Mouse (Mus musculus): ENCODE results near the gene Fbxo7. TPM values are rescaled to one million over a fixed set of nuclear protein-coding genes. Genes with fewer than 3 reads are reported as not detected.
A peak's percentile ranks its signal among the peaks of the same experiment; 100 is the strongest.

The Fbxo7 gene
- 24.0 and 31.9 TPM in 2 replicates for polyA plus RNA-seq (2015; fragmentation: Nextera tagmentation; extraction: Ambion mirVana)

- Histone ChIP-seq H3K9ac (replicated peaks) (peak within 1 kb of the TSS; percentile 91), H3K4me1 (peaks cover 14% of the 10 kb centered on the region), H3K4me2 (peak within 1 kb of the TSS; percentile 86), H3K27me3 (replicated peaks) (no peaks in the 10 kb centered on the region), H3K4me3 (replicated peaks) (peak within 1 kb of the TSS; percentile 95), H3K9me3 (replicated peaks) (no peaks in the 10 kb centered on the region), H3K27ac (replicated peaks) (peak within 1 kb of the TSS; percentile 90), H3K36me3 (no peaks in the 10 kb centered on the region)
- under 1% methylated on average over 82 of the region's 82 CpGs for WGBS
- ATAC-seq (ENCODE audit: low FRiP score), result peak; percentile 97
These were observed at the start of gene Fbxo7 for GRCm38 (mm10) chr10:86021749-86022473. Gene Fbxo7 (plus strand): TSS chr10:86021972.

DNA sequence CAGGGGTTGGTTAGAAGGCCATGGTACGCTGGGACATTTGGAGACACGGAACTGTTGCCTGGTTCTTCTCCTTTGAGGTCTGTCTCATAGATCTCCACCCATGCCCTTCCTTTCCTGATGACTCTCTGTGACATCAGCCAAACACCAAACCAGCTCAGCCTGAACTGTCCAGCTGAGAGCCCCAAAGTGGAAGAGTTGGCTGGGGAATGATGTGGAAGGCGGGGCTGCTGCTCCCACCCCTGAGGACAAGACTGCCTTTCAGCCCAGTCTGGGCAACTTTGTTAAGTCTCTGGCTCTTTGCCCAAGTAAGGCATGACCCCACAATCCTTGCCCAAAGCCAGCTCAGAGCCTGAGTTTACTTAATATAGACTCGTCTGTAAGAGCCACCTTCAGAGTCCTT is 48.9 kb upstream of the Fbxo7 start:
- H3K27me3 ChIP-seq (replicated peaks), result no peaks in the 10 kb centered on the region
- WGBS, result 79% methylated on average over 4 of the region's 4 CpGs
- H3K4me3 ChIP-seq (replicated peaks), result no peak overlapping the region
- ATAC-seq (ENCODE audit: low FRiP score), result no peak; the same call in 1 of the 2 replicates
- H3K36me3 ChIP-seq, result no peaks in the 10 kb centered on the region
- no peak overlapping the region for H3K4me2 ChIP-seq
- no peaks in the 10 kb centered on the region for H3K4me1 ChIP-seq
- H3K9ac ChIP-seq (replicated peaks), result no peak overlapping the region
- H3K9me3 ChIP-seq (replicated peaks), result no peaks in the 10 kb centered on the region
- H3K27ac ChIP-seq (replicated peaks), result no peak overlapping the region; the same call in 1 of the 2 replicates

DNA sequence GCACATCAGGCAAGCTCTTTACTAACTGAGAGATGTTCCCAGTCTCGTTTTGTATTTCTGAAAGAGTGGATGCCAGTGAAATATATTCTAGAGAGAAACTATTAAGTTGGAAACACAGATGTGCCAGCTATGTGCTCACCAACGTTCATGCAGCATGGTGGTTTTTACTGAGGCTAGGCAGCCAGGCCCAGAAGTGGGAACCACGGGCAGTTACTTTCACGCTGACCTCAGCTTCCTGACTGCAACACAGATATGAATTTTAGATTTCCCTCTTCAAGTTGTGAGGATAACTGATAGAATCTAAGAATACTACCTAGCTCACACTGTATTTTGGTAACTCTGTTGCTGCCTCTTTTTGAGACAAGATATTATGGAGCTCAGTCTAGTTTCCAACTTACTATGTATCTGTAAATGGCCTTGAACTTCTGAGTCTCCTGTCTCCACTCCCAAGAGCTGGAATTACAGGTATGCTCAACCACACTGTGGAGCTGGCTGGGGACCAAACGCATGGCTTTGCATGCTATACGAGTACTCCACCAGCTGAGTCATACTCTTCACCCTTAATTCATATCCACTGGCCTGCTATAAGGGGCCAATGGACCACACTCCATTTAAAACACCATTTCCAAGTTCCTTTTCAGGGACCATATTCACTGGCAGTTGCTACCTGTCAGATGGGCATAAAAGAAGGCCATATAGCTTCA is 32.2 kb upstream of the Fbxo7 start:
- H3K9ac ChIP-seq (replicated peaks), result no peak overlapping the region
- no peak overlapping the region for H3K27ac ChIP-seq (replicated peaks)
- H3K4me2 ChIP-seq, result no peak overlapping the region
- H3K36me3 ChIP-seq, result no peaks in the 10 kb centered on the region
- no peaks in the 10 kb centered on the region for H3K4me1 ChIP-seq
- WGBS, result 85% methylated on average over 6 of the region's 6 CpGs
- H3K27me3 ChIP-seq (replicated peaks), result no peaks in the 10 kb centered on the region
- ATAC-seq (ENCODE audit: low FRiP score), result no peak
- no peak overlapping the region for H3K4me3 ChIP-seq (replicated peaks)
- no peaks in the 10 kb centered on the region for H3K9me3 ChIP-seq (replicated peaks)

GRCm38 (mm10) chr10:85992412-85992811 is 29.4 kb upstream of the Fbxo7 start:
- WGBS, result 90% methylated on average over 4 of the region's 4 CpGs
- Histone ChIP-seq H3K4me3 (replicated peaks) (no peak overlapping the region), H3K9ac (replicated peaks) (no peak overlapping the region), H3K27me3 (replicated peaks) (no peaks in the 10 kb centered on the region), H3K4me1 (no peaks in the 10 kb centered on the region), H3K9me3 (replicated peaks) (no peaks in the 10 kb centered on the region), H3K27ac (replicated peaks) (no peak overlapping the region), H3K36me3 (no peaks in the 10 kb centered on the region), H3K4me2 (no peak overlapping the region)
- ATAC-seq (ENCODE audit: low FRiP score), result no peak

DNA sequence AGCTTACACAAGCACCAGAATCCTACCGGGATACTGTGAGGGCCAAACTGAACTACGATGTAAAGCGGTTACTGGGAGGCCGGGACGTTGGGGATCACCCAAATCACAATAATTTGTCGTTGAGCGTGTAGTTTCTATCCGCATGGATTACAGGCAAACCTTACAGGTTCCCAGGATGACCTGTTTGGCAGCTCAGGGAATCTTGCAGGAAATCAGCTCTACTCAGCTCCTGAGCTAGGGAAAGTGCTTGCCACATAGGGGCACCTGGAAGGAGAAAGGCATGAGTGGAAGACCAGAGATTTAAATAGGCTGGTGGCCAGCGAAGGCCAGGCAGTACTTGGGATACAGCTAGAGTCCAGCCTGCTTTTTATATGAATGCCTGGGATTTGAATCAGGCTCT is 27.9 kb upstream of the Fbxo7 start:
- 90% methylated on average over 9 of the region's 9 CpGs for WGBS
- H3K4me3 ChIP-seq (replicated peaks), result no peak overlapping the region
- no peak for ATAC-seq (ENCODE audit: low FRiP score)
- no peaks in the 10 kb centered on the region for H3K27me3 ChIP-seq (replicated peaks)
- H3K4me2 ChIP-seq, result no peak overlapping the region
- no peaks in the 10 kb centered on the region for H3K4me1 ChIP-seq
- no peak overlapping the region for H3K9ac ChIP-seq (replicated peaks)
- no peaks in the 10 kb centered on the region for H3K9me3 ChIP-seq (replicated peaks)
- H3K27ac ChIP-seq (replicated peaks), result no peak overlapping the region
- H3K36me3 ChIP-seq, result no peaks in the 10 kb centered on the region

- WGBS, result 81% methylated on average over 5 of the region's 5 CpGs
- Histone ChIP-seq H3K27ac (replicated peaks) (no peak overlapping the region), H3K9ac (replicated peaks) (no peak overlapping the region), H3K4me2 (no peak overlapping the region), H3K36me3 (no peaks in the 10 kb centered on the region), H3K4me1 (no peaks in the 10 kb centered on the region), H3K9me3 (replicated peaks) (no peaks in the 10 kb centered on the region), H3K4me3 (replicated peaks) (no peak overlapping the region), H3K27me3 (replicated peaks) (no peaks in the 10 kb centered on the region)
- ATAC-seq (ENCODE audit: low FRiP score), result no peak
These were observed 27.1 kb upstream of the Fbxo7 start for GRCm38 (mm10) chr10:85994543-85995104.

DNA sequence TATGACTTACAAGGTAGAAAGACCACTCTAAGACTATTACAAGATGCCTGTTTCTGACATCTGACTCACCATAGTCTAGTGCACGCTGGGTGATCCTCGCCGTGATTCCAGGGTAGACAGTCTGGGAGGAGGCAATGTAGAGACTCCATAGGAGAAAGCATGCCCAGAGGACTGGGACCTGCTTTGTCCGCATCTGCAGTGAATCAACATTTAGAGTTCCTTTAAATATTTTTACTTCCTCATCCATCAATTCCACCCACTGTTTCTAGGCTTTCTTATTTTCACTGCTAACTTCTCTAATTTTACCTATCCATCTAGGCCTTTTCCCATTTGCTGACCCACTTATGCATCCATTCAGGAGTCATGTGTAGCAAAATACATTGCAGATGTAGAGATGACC is 21.3 kb upstream of the Fbxo7 start:
- Histone ChIP-seq H3K9ac (replicated peaks) (no peak overlapping the region), H3K27ac (replicated peaks) (no peak overlapping the region), H3K4me2 (no peak overlapping the region), H3K4me1 (no peaks in the 10 kb centered on the region), H3K27me3 (replicated peaks) (no peaks in the 10 kb centered on the region), H3K9me3 (replicated peaks) (no peaks in the 10 kb centered on the region), H3K36me3 (no peaks in the 10 kb centered on the region), H3K4me3 (replicated peaks) (no peak overlapping the region)
- WGBS, result 94% methylated on average over 4 of the region's 4 CpGs
- ATAC-seq (ENCODE audit: low FRiP score), result no peak

DNA sequence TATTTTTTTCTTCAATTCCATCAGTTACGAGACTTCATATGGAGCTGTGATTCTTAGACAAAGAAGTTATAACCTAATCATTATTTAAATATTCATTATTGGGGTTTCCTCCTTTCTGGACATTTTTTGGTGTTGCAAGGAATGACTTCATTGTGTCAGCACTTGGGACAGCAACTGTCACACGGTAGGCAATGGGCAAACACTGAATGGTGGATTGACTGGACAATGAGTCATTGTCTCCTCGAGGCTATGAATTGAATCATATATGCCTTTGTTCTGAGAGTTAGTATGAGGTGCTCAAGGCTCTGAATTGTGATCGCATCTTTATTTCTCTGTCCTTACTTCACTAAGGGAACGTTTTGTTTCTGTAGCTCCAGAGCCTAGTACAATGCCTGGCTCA is 15.3 kb upstream of the Fbxo7 start:
- no peak overlapping the region for H3K27ac ChIP-seq (replicated peaks)
- H3K9ac ChIP-seq (replicated peaks), result no peak overlapping the region
- H3K9me3 ChIP-seq (replicated peaks), result no peaks in the 10 kb centered on the region
- ATAC-seq (ENCODE audit: low FRiP score), result no peak
- no peaks in the 10 kb centered on the region for H3K27me3 ChIP-seq (replicated peaks)
- WGBS, result 74% methylated on average over 5 of the region's 5 CpGs
- H3K4me1 ChIP-seq, result no peaks in the 10 kb centered on the region
- H3K4me2 ChIP-seq, result no peak overlapping the region
- H3K36me3 ChIP-seq, result no peaks in the 10 kb centered on the region
- H3K4me3 ChIP-seq (replicated peaks), result no peak overlapping the region

DNA sequence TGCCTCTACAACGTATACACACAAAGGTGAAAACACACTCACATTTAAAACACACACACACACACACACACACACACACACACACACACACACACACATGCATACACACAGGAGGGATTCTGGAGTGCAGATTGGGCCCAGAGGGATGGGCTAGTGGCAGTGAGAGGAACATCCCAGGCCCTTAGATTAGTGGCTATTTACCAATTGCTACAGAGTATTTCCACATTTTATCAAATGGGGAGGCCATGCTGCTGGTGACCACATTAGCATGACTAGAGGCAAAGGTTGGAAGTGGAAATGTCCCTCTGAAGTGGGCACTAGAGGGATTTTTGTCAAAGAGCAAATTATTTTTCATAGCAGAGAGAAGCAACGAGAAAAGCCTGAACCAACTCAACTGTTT is 12.1 kb upstream of the Fbxo7 start:
- ATAC-seq (ENCODE audit: low FRiP score), result no peak
- WGBS, result 91% methylated on average over 2 of the region's 2 CpGs
- no peak overlapping the region for H3K4me2 ChIP-seq

GRCm38 (mm10) chr10:86010636-86011035 is 11.1 kb upstream of the Fbxo7 start:
- Histone ChIP-seq H3K9ac (replicated peaks) (no peak overlapping the region), H3K4me3 (replicated peaks) (no peak overlapping the region), H3K27ac (replicated peaks) (no peak overlapping the region), H3K4me1 (no peaks in the 10 kb centered on the region), H3K27me3 (replicated peaks) (no peaks in the 10 kb centered on the region), H3K9me3 (replicated peaks) (no peaks in the 10 kb centered on the region), H3K4me2 (no peak overlapping the region), H3K36me3 (no peaks in the 10 kb centered on the region)
- 31% methylated on average over 6 of the region's 6 CpGs for WGBS
- no peak for ATAC-seq (ENCODE audit: low FRiP score)

More for the DNA sequence above, 12.1 kb upstream of the Fbxo7 start:
- H3K27ac ChIP-seq (replicated peaks), result no peak overlapping the region
- no peak overlapping the region for H3K9ac ChIP-seq (replicated peaks)
- H3K4me3 ChIP-seq (replicated peaks), result no peak overlapping the region
- no peaks in the 10 kb centered on the region for H3K36me3 ChIP-seq
- no peaks in the 10 kb centered on the region for H3K27me3 ChIP-seq (replicated peaks)
- H3K4me1 ChIP-seq, result no peaks in the 10 kb centered on the region
- H3K9me3 ChIP-seq (replicated peaks), result no peaks in the 10 kb centered on the region

GRCm38 (mm10) chr10:86011172-86011571 is 10.6 kb upstream of the Fbxo7 start:
- H3K9ac ChIP-seq (replicated peaks), result no peak overlapping the region
- 84% methylated on average over 2 of the region's 2 CpGs for WGBS
- no peaks in the 10 kb centered on the region for H3K4me1 ChIP-seq
- H3K36me3 ChIP-seq, result no peaks in the 10 kb centered on the region
- no peak overlapping the region for H3K4me3 ChIP-seq (replicated peaks)
- no peaks in the 10 kb centered on the region for H3K27me3 ChIP-seq (replicated peaks)
- H3K9me3 ChIP-seq (replicated peaks), result no peaks in the 10 kb centered on the region
- no peak overlapping the region for H3K27ac ChIP-seq (replicated peaks)
- no peak overlapping the region for H3K4me2 ChIP-seq
- ATAC-seq (ENCODE audit: low FRiP score), result no peak

- 93% methylated on average over 2 of the region's 2 CpGs for WGBS
- Histone ChIP-seq H3K27me3 (replicated peaks) (no peaks in the 10 kb centered on the region), H3K27ac (replicated peaks) (no peak within 1 kb of the TSS), H3K4me1 (no peaks in the 10 kb centered on the region), H3K9ac (replicated peaks) (no peak within 1 kb of the TSS), H3K4me3 (replicated peaks) (no peak within 1 kb of the TSS), H3K9me3 (replicated peaks) (no peaks in the 10 kb centered on the region), H3K4me2 (no peak within 1 kb of the TSS), H3K36me3 (no peaks in the 10 kb centered on the region)
- no peak for ATAC-seq (ENCODE audit: low FRiP score)
These were observed 10.0 kb upstream of the Fbxo7 start, which contains the start of gene Bpifc for GRCm38 (mm10) chr10:86011781-86012180. Gene Bpifc (minus strand): TSS chr10:86011895.
